Mouse (Mus musculus) adrenal gland, adult (tissue): ENCODE measurements around the gene Nell2.

Source experiments
- DNase-seq, 2 experiments: peaks; one replicate each; pipeline ENCODE4 v3.0.0; 2022 to 2023; ENCODE audit warnings: low spot score in 1 of 2; ENCODE audit not compliant: inconsistent age in 2 of 2

The Nell2 gene

DNA sequence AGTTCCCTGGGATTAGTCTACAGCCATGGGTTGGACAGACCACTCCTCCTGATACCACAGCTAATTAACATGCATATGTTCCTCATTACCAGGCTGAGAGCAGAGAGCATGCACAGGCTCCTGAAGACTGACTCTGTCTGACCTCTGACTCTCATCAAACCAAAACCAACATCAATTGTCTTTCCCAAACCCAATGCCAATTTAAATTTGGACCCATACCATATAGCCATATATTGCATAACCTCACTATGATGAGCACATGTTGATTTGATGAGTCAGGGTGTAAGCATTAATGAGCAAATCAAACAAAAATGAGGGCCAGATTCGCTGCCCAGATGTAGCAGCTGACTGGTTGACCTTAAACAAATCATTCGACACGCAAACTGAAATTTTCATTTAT lies 51.9 kb downstream of the Nell2 start:
- no peak for DNase-seq

DNA sequence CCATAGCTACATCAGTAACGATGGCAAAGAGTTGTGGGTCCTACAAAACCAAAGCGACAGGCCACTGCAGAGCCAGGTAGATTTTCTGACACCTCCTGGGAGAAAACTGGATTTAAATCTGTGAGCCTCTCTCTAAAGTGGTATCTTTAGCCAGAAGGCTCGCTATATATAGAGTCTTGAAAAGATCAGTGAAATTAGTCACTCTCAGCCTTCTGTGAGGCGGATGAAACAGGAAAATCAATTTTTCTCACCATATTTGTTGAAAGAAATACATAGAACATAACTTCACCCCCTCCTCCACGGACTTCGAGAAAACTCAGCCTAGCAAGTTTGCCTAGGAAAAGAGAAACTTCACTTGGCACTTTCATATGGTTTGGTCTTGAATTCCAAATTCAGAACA lies 54.4 kb downstream of the Nell2 start:
- DNase-seq = no peak

- DNase-seq = no peak
Observed at GRCm38 (mm10) chr15:95467195-95467594, 61.2 kb downstream of the Nell2 start.

DNA sequence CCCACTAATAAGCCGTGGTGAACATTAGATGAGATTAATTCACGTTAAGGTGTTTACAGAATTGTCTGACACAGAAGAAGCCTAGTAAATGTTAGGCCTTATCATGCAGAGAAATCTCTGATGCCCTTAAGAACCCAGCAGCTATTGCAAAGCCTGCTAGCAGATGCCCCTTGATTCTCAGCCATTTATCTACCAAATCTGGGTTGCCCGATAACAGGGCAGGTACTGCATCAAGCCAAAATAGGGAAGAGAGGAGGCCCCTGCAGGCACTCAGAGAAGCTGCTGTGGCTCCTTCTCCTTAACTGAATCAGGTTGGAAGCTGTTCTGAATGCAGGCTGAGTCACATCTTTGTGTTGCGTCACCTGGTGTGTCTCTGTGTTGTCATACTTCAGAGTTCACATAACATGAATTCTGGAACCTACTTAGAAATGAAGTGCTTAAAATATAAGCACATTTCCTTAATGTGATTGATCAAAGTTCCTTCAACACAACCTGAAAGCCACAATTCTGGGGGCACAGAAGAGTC lies 68.3 kb downstream of the Nell2 start:
- peak in 1 of 2 experiments; percentile 24 for DNase-seq

DNA sequence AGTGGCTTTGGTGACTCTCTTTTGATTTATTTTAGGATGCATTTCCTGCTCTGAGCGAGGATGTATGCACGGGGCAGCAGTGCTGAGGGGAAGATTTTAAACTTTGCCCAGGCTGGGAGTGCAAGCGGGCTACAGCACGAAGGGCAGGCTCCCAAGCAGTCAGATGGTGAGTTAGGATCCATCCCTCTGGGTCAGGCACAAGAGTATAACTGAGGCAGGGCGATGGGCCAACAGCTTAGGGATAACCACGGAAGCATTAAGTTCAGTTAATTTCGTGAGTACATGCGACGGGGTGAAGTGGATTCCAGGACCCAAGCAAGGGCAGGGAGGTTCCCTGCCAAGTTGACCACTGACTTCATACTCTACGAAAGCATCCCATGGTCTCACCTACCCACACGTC lies 83.8 kb downstream of the Nell2 start:
- no peak for DNase-seq

GRCm38 (mm10) chr15:95437740-95438139 lies 90.6 kb downstream of the Nell2 start:
- DNase-seq = no peak

DNA sequence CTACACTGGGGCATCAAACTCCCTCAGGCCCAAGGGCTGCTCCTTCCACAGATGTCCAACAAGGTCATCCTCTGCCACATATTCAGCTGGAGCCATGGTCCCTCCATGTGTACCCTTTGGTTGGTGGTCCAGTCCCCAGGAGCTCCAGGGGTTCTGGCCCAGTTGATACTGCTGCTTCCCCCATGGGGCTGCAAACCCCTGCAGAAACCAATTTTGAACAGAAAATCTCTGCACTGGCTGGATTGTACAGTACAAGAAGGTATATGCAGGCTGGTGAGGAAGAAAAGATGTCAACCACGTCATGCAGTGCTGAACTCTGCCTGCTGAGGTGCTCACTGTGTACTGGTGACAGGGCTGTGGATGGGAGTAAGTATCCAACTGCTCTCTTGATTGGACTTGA lies 92.1 kb downstream of the Nell2 start:
- DNase-seq = no peak

- no peak for DNase-seq
Observed at GRCm38 (mm10) chr15:95431156-95431799, 97.1 kb downstream of the Nell2 start.

- DNase-seq = no peak
Observed at GRCm38 (mm10) chr15:95430000-95430399, 98.4 kb downstream of the Nell2 start.

DNA sequence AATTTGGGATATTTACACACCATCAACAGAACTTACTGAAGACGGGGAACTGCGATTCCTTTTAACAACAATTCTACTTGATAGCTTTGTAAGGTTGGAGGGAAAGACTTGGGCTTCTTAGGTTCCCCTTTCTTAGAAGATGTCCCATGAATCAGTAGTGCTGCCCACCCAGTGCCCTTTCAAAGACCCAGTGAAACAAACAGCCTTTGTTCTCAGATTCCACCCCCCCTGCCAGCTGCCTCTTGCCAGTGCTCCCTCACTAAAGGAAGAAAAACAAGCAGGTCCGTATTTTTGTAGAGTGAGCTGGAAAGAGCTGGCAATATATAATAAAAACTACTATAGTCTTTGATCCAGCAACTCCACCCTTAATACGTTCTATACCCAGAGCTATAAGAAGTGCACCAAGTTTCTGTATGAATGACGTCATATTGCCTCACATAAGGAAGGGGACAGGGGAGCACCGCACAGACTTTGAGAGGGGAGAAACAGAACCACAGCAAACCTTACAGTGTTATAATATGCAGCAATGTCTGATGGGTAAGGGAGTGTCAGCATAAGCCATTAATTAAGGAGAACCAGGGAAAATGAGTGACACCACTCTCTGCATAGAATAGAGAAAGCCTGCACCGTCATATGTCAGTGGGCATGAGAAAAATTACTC lies 100.2 kb downstream of the Nell2 start:
- no peak for DNase-seq

DNA sequence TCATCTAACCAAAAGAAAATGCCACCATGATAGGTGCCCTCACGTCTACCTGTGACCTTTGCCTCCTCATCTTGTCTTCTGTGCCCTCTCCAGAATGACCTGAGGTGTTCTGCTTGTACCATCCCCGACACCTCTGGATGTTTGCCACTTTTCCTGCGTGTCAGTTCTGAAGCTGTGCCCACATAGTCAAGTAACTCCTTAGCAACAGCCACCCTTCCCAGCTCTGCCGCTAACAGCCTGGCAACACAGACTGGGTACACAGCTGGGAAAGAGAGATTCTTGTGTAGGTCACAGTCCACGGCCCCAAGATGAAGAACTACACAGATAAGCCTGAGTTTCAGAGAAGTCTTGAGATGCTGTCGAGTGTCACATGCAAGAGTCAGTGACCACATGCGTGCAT lies 103.3 kb downstream of the Nell2 start:
- DNase-seq = no peak

- no peak for DNase-seq
Observed at GRCm38 (mm10) chr15:95422226-95422950, 106.0 kb downstream of the Nell2 start.

DNA sequence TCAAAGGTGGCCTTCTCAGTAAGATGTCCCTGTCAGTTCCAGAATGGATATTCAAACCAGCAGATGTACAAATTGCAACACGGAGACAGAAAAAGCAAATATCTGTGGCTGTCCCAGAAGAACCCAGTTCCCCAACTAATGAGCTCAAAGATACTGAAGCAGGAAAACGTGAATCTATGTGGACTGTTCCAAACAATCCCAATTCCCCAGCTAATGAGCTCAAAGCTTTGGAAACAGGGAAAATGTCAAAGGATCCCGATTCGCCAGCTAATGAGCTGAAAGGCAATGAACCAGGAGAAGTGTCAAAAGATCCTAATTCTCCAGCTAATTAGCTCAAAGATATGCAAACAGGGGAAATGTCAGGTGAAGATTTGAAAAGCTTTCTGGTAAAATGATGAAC lies 109.7 kb downstream of the Nell2 start:
- DNase-seq = no peak

GRCm38 (mm10) chr15:95411949-95412741 lies 116.2 kb downstream of the Nell2 start:
- no peak for DNase-seq

DNA sequence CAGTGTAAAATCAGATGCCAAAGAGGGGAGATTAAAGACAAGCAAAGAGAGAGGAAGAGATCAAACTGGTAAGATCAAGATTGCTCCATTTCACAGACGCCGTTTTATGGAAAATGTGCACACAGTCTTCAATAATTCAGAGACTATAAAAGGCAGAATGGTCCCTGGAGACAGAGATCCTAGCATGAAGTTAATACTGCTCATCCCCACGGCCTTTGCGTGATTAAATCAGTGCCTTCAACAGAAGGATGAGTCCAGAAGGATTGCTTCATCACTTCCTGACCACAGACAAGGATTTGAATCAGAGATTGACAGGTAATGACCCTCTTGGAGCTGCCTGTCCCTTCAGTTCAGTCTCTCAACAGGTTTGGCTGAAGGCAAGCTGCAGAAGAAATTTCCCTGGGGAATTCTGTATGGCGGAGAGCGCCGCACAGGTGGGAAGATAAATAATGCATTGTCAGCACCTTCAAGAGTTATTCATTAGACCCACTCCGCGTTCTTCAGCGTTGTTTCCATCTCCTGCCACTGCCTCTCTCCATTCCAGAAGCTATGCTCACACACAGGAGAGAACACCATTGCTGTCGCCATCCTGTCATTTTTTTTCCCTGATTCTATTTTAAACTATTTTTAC lies 118.0 kb downstream of the Nell2 start:
- DNase-seq = no peak

GRCm38 (mm10) chr15:95390347-95390746 lies 138.0 kb downstream of the Nell2 start:
- DNase-seq = no peak

DNA sequence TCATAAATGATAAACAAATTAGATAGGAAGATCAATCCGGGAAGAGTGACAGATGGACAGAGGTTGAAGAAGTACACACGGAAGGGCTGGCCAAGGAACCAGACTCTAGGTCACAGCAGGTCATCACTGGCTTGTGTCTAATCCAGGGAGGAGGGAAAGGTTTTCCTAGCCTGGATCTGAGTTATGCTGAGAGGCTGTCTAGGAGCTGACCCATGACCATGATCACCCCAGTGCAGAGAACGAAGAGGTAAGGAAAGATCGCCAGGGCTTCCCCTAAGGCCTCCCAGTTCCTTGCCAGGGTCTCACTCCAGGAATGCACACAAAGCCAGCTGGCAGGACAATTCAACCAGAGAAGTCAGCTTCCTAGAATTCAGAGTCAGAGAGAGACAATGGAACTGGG lies 139.4 kb downstream of the Nell2 start:
- no peak for DNase-seq

- DNase-seq = no peak
Observed at GRCm38 (mm10) chr15:95380859-95381258, 147.5 kb downstream of the Nell2 start.

GRCm38 (mm10) chr15:95370720-95371395 lies 157.5 kb downstream of the Nell2 start:
- DNase-seq = peak; percentile 85 to 92

DNA sequence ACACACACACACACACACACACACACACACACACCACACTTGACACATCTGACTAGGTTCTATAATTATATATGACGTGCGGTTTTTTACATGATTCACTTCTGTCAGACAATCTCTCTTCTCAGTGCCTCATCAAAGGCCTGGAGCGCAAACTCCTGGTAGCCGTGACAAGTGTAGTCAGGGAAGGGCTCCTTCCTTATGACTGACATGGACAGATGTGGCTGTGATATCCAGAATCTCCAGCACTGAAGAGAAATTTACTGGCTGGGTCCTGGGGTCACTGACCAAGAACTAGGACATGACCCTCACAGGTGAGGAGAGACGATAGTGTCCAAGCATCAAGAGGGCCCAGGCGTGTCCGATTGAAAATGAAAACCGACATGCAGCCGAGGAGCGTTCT lies 160.2 kb downstream of the Nell2 start:
- no peak for DNase-seq
